Mouse (Mus musculus) liver, embryonic 13.5 days (tissue): ENCODE results near the gene Bub1. TPM values are rescaled to one million over a fixed set of nuclear protein-coding genes. Genes with fewer than 3 reads are reported as not detected.

ENCODE experiments used
- ATAC-seq: fragments of 200-750 bp; cut with Nextera tagmentation; 2 replicates; pipeline ENCODE4 v1.8.0; 2017; ENCODE audit warnings: low read depth, mild to moderate bottlenecking, moderate number of reproducible peaks, moderate library complexity
- DNase-seq: peaks from one replicate; pipeline ENCODE4 v3.0.0; 2022
- H3K27ac ChIP-seq: fragments of 300-500 bp; sonication (generic); 2 replicates; pipeline ENCODE4 v1.5.1; 2015; ENCODE audit warnings: moderate library complexity, mild to moderate bottlenecking, inconsistent platforms
- H3K27me3 ChIP-seq: fragments of 300-500 bp; sonication (generic); 2 replicates; pipeline ENCODE4 v1.6.1; 2015; ENCODE audit warnings: mild to moderate bottlenecking, inconsistent platforms
- H3K36me3 ChIP-seq: fragments of 300-500 bp; sonication (generic); 2 replicates; pipeline ENCODE4 v1.6.1; 2015; ENCODE audit warnings: mild to moderate bottlenecking, inconsistent platforms
- H3K4me1 ChIP-seq: fragments of 300-500 bp; sonication (generic); replicated peaks from 2 replicates; pipeline ENCODE4 v1.6.1; 2015; ENCODE audit warnings: inconsistent platforms
- H3K4me2 ChIP-seq: fragments of 300-500 bp; sonication (generic); 2 replicates; pipeline ENCODE4 v1.6.1; 2015; ENCODE audit warnings: inconsistent platforms, mild to moderate bottlenecking, moderate library complexity
- H3K4me3 ChIP-seq: fragments of 300-500 bp; sonication (generic); replicated peaks from 2 replicates; pipeline ENCODE4 v1.5.1; 2015; ENCODE audit warnings: mild to moderate bottlenecking, inconsistent platforms
- H3K9ac ChIP-seq: fragments of 300-500 bp; sonication (generic); 2 replicates; pipeline ENCODE4 v1.6.1; 2015; ENCODE audit warnings: mild to moderate bottlenecking, inconsistent platforms
- H3K9me3 ChIP-seq: fragments of 300-500 bp; sonication (generic); replicated peaks from 2 replicates; pipeline ENCODE4 v1.6.1; 2016; ENCODE audit warnings: inconsistent platforms
- WGBS: fragments of 180-500 bp; shearing (Covaris S2); methylation state at CpG from one replicate; pipeline ENCODE4 v1.1.7; 2015; ENCODE audit not compliant: insufficient replicate concordance; 5-methylcytosine and 5-hydroxymethylcytosine counted together
- polyA plus RNA-seq: library from polyadenylated mRNA; unstranded; fragments of >200 nt; fragmentation: Nextera tagmentation; extraction: Ambion mirVana; gene quantifications from 2 replicates; pipeline ENCODE4 v1.2.1, GENCODE M21; 2015

The Bub1 gene
- polyA plus RNA-seq, 1 experiment from 2014 or later: 35.4 TPM

GRCm38 (mm10) chr2:127773938-127774577, 57.6 kb downstream of the Bub1 start:
- WGBS: 42% methylated on average over 15 of the region's 15 CpGs
- peak overlapping the region; percentile 87 for H3K27ac ChIP-seq
- peak; percentile 96 for ATAC-seq
- peaks cover 4% of the 10 kb centered on the region; the same call in 1 of the 2 replicates for H3K36me3 ChIP-seq
- peak overlapping the region; percentile 55 for H3K9ac ChIP-seq
- no peaks in the 10 kb centered on the region for H3K9me3 ChIP-seq
- H3K27me3 ChIP-seq: no peaks in the 10 kb centered on the region
- H3K4me3 ChIP-seq: peak overlapping the region; percentile 45
- DNase-seq: peak; percentile 25
- H3K4me2 ChIP-seq: peak overlapping the region; percentile 60
- H3K4me1 ChIP-seq: peaks cover 12% of the 10 kb centered on the region

- Histone ChIP-seq H3K27ac (no peak overlapping the region), H3K27me3 (no peaks in the 10 kb centered on the region), H3K4me1 (peaks cover 12% of the 10 kb centered on the region; the same call in 1 of the 2 replicates), H3K9ac (no peak overlapping the region), H3K4me2 (no peak overlapping the region), H3K9me3 (no peaks in the 10 kb centered on the region), H3K4me3 (no peak overlapping the region), H3K36me3 (0 out of 2 replicates have a peak, but pooled peaks cover 5% of the 10 kb centered on the region)
- WGBS: 60% methylated on average over 5 of the region's 5 CpGs
- DNase-seq: no peak
- ATAC-seq: no peak
Observed at GRCm38 (mm10) chr2:127761587-127761986, 70.1 kb downstream of the Bub1 start.

GRCm38 (mm10) chr2:127760429-127761000, 71.2 kb downstream of the Bub1 start:
- Histone ChIP-seq H3K27me3 (no peaks in the 10 kb centered on the region), H3K9me3 (no peaks in the 10 kb centered on the region), H3K4me3 (no peak overlapping the region), H3K4me2 (no peak overlapping the region), H3K27ac (no peak overlapping the region), H3K36me3 (0 out of 2 replicates have a peak, but pooled peaks cover 5% of the 10 kb centered on the region), H3K4me1 (peaks cover 12% of the 10 kb centered on the region; the same call in 1 of the 2 replicates), H3K9ac (no peak overlapping the region)
- DNase-seq: no peak
- WGBS: 43% methylated on average over 10 of the region's 10 CpGs
- ATAC-seq: no peak

- Histone ChIP-seq H3K9ac (no peak overlapping the region), H3K4me2 (no peak overlapping the region), H3K27ac (no peak overlapping the region), H3K27me3 (no peaks in the 10 kb centered on the region), H3K4me3 (no peak overlapping the region), H3K9me3 (no peaks in the 10 kb centered on the region), H3K36me3 (0 out of 2 replicates have a peak, but pooled peaks cover 5% of the 10 kb centered on the region), H3K4me1 (peaks cover 12% of the 10 kb centered on the region; the same call in 1 of the 2 replicates)
- no peak for DNase-seq
- 72% methylated on average over 6 of the region's 6 CpGs for WGBS
- no peak for ATAC-seq
Observed at GRCm38 (mm10) chr2:127760014-127760413, 71.7 kb downstream of the Bub1 start.

GRCm38 (mm10) chr2:127759157-127759880, 72.3 kb downstream of the Bub1 start:
- Histone ChIP-seq H3K9me3 (no peaks in the 10 kb centered on the region), H3K4me2 (no peak overlapping the region), H3K27me3 (no peaks in the 10 kb centered on the region), H3K4me1 (peaks cover 12% of the 10 kb centered on the region; the same call in 1 of the 2 replicates), H3K27ac (no peak overlapping the region), H3K9ac (no peak overlapping the region), H3K36me3 (0 out of 2 replicates have a peak, but pooled peaks cover 5% of the 10 kb centered on the region), H3K4me3 (no peak overlapping the region)
- WGBS: 59% methylated on average over 5 of the region's 5 CpGs
- DNase-seq (no peak), ATAC-seq (no peak)

GRCm38 (mm10) chr2:127757171-127757570, 74.5 kb downstream of the Bub1 start:
- Histone ChIP-seq H3K27ac (no peak overlapping the region), H3K9ac (no peak overlapping the region), H3K9me3 (no peaks in the 10 kb centered on the region), H3K4me3 (no peak overlapping the region), H3K36me3 (0 out of 2 replicates have a peak, but pooled peaks cover 5% of the 10 kb centered on the region), H3K27me3 (no peaks in the 10 kb centered on the region), H3K4me2 (no peak overlapping the region), H3K4me1 (peaks cover 12% of the 10 kb centered on the region; the same call in 1 of the 2 replicates)
- DNase-seq (no peak), ATAC-seq (no peak)
- WGBS: 41% methylated on average over 8 of the region's 8 CpGs

- 0 out of 2 replicates have a peak, but pooled peaks cover under 1% of the 10 kb centered on the region for H3K4me1 ChIP-seq
- H3K4me2 ChIP-seq: no peak overlapping the region
- 75% methylated on average over 4 of the region's 4 CpGs for WGBS
- H3K9ac ChIP-seq: no peak overlapping the region
- H3K9me3 ChIP-seq: no peaks in the 10 kb centered on the region
- H3K27ac ChIP-seq: no peak overlapping the region
- no peaks in the 10 kb centered on the region for H3K27me3 ChIP-seq
- H3K36me3 ChIP-seq: no peaks in the 10 kb centered on the region
- ATAC-seq (no peak), DNase-seq (no peak)
- no peak overlapping the region for H3K4me3 ChIP-seq
Observed at GRCm38 (mm10) chr2:127754113-127754512, 77.6 kb downstream of the Bub1 start.

GRCm38 (mm10) chr2:127751849-127752610, 79.6 kb downstream of the Bub1 start:
- Histone ChIP-seq H3K27ac (no peak overlapping the region), H3K4me2 (no peak overlapping the region), H3K9ac (no peak overlapping the region), H3K4me1 (no peaks in the 10 kb centered on the region), H3K27me3 (no peaks in the 10 kb centered on the region), H3K36me3 (no peaks in the 10 kb centered on the region), H3K4me3 (no peak overlapping the region), H3K9me3 (no peaks in the 10 kb centered on the region)
- 63% methylated on average over 11 of the region's 11 CpGs for WGBS
- ATAC-seq (no peak), DNase-seq (no peak)

Other genes with a start within 250 kb of the Bub1 start
- 1.2 and 1.6 TPM in 2 replicates for gene Zfp661, start 244.8 kb downstream of the Bub1 start, polyA plus RNA-seq
- gene Mrps5, start 244.6 kb downstream of the Bub1 start, polyA plus RNA-seq: 124 and 127 TPM in 2 replicates
- 0.03 and 0.05 TPM in 2 replicates for gene Mal, start 175.2 kb downstream of the Bub1 start, polyA plus RNA-seq
- gene Mall, start 101.9 kb downstream of the Bub1 start, polyA plus RNA-seq: 0.06 and 0.12 TPM in 2 replicates
- gene Nphp1, start 43.0 kb downstream of the Bub1 start, polyA plus RNA-seq: 7.7 and 9.0 TPM in 2 replicates
- gene Mtln, start 39.4 kb downstream of the Bub1 start, polyA plus RNA-seq: 27.1 and 27.3 TPM in 2 replicates
- gene Acoxl, start 7.0 kb upstream of the Bub1 start, polyA plus RNA-seq: not detected in 2 replicates